Mouse (Mus musculus) macrophage (primary cell): ENCODE measurements around the gene Foxr2. TPM values are rescaled to one million over a fixed set of nuclear protein-coding genes. Genes with fewer than 3 reads are reported as not detected.

Source experiments
- H3K27ac ChIP-seq: fragments of 350-480 bp; formaldehyde crosslinking; 2 replicates; pipeline ENCODE4 v1.9.0; 2021
- H3K36me3 ChIP-seq: fragments of 350-480 bp; formaldehyde crosslinking; 2 replicates; pipeline ENCODE4 v1.9.0; 2021; ENCODE audit errors: inconsistent target
- H3K4me3 ChIP-seq: fragments of 350-480 bp; formaldehyde crosslinking; 2 replicates; pipeline ENCODE4 v1.9.0; 2021; ENCODE audit errors: inconsistent target
- H3K79me2 ChIP-seq: fragments of 350-480 bp; formaldehyde crosslinking; 2 replicates; pipeline ENCODE4 v1.9.0; 2021; ENCODE audit errors: inconsistent target
- WGBS: methylation state at CpG from one replicate; pipeline ENCODE4 v1.1.7; 2026; ENCODE audit warnings: inconsistent platforms; ENCODE audit not compliant: missing documents; 5-methylcytosine and 5-hydroxymethylcytosine counted together
- polyA plus RNA-seq: library from polyadenylated mRNA; stranded (reverse); fragments of 250-400 nt; gene quantifications from 3 replicates; pipeline ENCODE4 v1.2.4, GENCODE M21; 2018; ENCODE audit warnings: inconsistent platforms
- total RNA-seq, 78 experiments: library from RNA; depleted of rRNA; stranded (reverse); fragments of 250-400 nt; gene quantifications; 1 replicate in 9 of 78; 2 replicates in 24 of 78; 3 replicates in 43 of 78; 4 replicates in 2 of 78; pipeline ENCODE4 v1.2.4; 2018; ENCODE audit warnings: inconsistent platforms in 56 of 78

Foxr2 gene
- total RNA-seq (2018; cell fraction: chromatin; rRNA removed) = not detected
- not detected for total RNA-seq (2018; cell fraction: cytosol; rRNA removed)
- not detected for total RNA-seq (2018; cell fraction: nucleus; rRNA removed)
- not detected in 3 replicates for polyA plus RNA-seq

DNA sequence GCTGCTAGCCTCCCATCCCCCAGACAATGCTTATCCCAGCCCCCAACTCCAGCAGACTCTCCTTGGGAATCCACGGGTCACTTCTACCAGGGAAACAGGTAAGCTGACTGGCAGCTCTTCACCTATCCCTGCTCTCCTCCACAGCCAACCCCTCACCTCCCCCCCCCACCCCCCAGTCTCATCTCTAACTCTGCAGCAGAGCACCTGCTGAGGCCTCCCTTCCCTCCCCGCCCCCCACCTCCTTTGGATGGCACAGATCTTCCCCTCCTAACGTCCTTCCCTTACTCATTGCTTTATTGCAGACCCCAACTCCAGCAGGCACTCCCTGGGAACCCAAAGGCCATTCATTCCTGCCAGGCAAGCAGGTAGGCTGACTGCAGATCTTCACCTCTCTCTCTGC is at the start of gene Foxr2:
Gene Foxr2 (plus strand): TSS at position 301 of the 400 bp plus-strand sequence.
- WGBS = 27% methylated on average over 2 of the region's 3 CpGs
- H3K36me3 ChIP-seq = no peaks in the 10 kb centered on the region
- no peak within 1 kb of the TSS for H3K27ac ChIP-seq
- no peaks in the 10 kb centered on the region for H3K79me2 ChIP-seq
- no peak within 1 kb of the TSS for H3K4me3 ChIP-seq

DNA sequence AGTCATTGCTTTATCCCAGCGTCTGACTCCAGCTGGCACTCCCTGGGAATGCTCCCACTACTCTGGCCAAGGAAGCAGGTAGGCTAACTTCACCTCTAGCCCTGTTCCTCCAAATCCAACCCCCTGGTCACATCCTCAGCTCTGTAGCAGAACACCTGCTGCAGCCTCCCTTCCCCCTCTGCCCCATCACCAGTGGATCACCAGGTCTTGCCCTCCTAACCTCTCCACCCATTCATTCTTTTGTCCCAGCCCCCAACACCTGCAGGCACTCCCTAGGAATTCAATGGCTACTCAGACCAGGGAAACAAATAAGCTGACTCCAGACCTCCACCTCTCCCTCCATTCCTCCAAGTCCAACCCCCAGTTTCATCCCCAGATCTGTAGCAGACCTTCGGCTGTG is 427 bp downstream of the Foxr2 start:
- Histone ChIP-seq H3K36me3 (no peaks in the 10 kb centered on the region), H3K4me3 (no peak overlapping the region), H3K79me2 (no peaks in the 10 kb centered on the region), H3K27ac (no peak overlapping the region)
- 48% methylated on average over 2 of the region's 2 CpGs for WGBS

DNA sequence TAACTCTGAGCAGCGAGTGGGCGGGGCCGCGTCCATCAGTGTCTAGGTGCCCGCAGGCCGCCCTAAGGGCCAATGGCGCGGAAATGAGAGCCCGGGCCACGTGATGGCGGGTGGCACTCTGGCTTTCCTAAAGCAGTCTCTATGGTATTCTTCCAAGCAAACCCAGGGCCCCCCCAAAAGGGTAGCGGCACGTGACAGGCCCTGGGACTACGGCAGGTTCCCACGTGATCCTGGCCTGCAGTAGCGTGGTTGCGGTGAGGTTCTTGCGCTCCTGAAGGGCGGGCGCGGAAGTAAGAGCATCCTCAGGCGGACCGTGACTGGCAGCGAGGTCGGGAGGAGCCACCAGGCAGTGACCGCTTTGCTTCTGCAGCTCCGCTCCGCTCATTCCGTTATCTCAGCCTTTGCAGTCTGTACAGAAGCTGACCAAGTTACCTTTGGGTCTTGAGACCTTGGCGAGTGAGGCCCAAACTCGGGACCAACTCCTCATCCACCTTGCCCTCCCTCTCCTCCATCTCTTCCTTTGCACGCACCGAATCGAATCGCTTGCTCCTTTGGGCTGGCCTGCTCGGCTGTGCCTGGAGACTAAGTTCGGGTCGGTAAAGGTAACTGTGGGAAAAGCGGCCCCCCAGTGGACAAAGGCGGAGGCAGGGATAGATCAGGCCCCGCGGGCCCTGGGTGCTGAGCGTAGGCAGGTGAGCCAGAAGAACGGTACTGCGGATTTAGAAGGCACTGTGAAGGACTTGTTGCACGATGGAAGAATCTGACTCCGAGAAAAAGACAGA is 21.3 kb downstream of the Foxr2 start, which contains the start of gene Rragb:
Gene Rragb (plus strand): TSS at position 248 of the 782 bp plus-strand sequence.
- peak within 1 kb of the TSS; percentile 31 for H3K4me3 ChIP-seq
- no peaks in the 10 kb centered on the region for H3K36me3 ChIP-seq
- H3K27ac ChIP-seq = no peak within 1 kb of the TSS
- 22% methylated on average over 47 of the region's 47 CpGs for WGBS
- H3K79me2 ChIP-seq = no peaks in the 10 kb centered on the region

DNA sequence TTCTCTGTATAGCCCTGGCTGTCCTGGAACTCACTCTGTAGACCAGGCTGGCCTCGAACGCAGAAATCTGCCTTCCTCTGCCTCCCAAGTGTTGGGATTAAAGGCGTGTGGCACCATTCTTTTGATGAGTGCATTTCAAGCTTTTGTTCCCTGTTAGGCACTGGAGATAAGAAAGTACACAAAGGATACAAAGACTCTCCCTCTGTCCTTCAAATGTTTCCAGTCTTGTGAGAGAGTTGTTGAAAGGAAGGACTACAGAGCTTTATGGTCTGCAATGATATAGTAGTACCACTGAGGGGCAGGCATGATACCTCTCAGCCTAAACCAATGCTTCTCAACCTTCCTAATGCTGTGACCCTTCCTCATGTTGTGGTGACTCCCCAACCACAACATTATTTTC is 24.1 kb downstream of the Foxr2 start:
- Histone ChIP-seq H3K36me3 (no peaks in the 10 kb centered on the region), H3K27ac (no peak overlapping the region), H3K4me3 (no peak overlapping the region), H3K79me2 (no peaks in the 10 kb centered on the region)
- 87% methylated on average over 3 of the region's 3 CpGs for WGBS

DNA sequence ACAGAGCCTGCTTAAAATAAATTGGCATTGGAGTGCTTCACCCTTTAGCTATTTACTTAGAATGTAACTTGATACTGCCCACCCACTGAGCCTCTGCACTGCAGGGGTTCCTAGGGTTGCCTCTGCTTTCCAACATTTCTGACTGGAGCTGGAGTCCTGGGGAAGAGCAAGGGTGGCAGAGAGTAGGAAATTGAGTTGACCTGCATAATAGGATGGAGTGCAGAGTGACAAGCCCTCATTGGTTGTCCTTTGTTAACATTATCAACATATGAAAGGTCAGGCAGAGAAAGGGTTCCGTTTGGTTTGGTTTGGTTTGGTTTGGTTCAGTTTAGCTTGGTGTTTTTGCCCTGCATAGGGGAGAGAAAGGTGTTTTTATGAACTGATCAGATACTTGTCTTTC is 33.2 kb downstream of the Foxr2 start:
- no peak overlapping the region for H3K27ac ChIP-seq
- no peak overlapping the region for H3K4me3 ChIP-seq
- no peaks in the 10 kb centered on the region for H3K36me3 ChIP-seq
- 88% methylated on average over 1 of the region's 1 CpGs for WGBS
- H3K79me2 ChIP-seq = no peaks in the 10 kb centered on the region

DNA sequence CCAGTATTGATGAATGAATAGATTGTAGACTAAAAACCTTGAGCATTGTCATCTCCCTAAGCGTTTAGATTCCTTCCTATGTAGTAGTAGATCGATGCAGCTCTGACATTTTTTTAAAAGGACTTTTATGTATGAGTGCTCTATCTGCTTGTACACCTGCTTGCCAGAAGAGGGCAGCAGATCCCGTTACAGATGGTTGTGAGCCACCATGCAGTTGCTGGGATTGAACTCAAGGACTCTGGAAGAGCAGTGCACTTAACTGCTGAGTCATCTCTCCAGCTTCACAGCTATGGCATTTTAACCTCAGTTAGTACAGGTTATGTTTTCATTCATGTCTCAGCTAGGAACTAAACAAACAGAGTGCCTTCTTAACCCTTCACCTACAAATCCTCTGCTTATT is 36.7 kb downstream of the Foxr2 start:
- 65% methylated on average over 3 of the region's 3 CpGs for WGBS
- no peaks in the 10 kb centered on the region for H3K36me3 ChIP-seq
- no peak overlapping the region for H3K27ac ChIP-seq
- no peak overlapping the region for H3K4me3 ChIP-seq
- no peaks in the 10 kb centered on the region for H3K79me2 ChIP-seq

DNA sequence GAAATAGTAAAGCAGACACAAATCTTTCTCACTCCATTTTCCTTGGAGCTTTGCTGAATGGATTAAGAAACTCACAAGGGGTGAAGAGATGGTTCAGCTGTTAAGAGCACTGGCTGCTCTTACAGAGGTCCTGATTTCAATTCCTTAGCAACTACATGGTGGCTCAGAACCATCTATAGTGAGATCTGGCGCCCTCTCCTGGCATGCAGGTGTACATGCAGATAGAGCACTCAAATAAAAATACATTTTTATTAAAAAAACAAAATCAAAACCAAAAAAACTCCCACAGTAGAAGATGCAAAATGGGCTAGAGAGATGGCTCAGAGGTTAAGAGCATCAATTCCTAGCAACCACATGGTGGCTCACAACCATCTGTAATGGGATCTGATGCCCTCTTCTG is 56.2 kb downstream of the Foxr2 start:
- 30% methylated on average over 1 of the region's 1 CpGs for WGBS
- Histone ChIP-seq H3K4me3 (no peak overlapping the region), H3K27ac (no peak overlapping the region), H3K36me3 (no peaks in the 10 kb centered on the region), H3K79me2 (no peaks in the 10 kb centered on the region)

DNA sequence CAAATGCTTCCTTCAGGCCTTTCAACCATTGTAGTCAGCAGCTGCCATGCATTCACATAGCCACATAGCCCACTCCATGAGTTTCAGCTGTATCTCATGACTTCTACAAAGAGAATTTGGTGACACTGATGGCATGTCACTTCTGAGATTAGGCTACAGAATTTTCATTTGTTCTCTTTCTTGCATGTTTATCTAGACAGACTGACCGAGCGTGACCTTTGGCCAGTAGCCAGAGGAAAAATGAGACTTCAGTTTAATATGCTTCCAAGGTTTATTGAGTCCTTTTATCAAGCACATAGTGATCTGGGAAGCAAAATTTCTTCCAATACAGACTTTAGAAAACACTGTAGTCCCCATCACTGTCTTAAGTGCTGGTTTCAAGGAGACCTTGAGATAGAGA is 63.6 kb downstream of the Foxr2 start:
- no peak overlapping the region for H3K27ac ChIP-seq
- no peaks in the 10 kb centered on the region for H3K36me3 ChIP-seq
- no peak overlapping the region for H3K4me3 ChIP-seq
- WGBS = 96% methylated on average over 2 of the region's 2 CpGs
- no peaks in the 10 kb centered on the region for H3K79me2 ChIP-seq

Other genes starting within 250 kb of the Foxr2 start
- not detected in 3 replicates for gene Usp51, start 112.3 kb upstream of the Foxr2 start, polyA plus RNA-seq
- 0.21 to 0.67 TPM (median 0.33 TPM) in 3 replicates for gene Mageh1, start 81.2 kb upstream of the Foxr2 start, polyA plus RNA-seq
- 0.21 to 0.91 TPM (median 0.44 TPM) in 3 replicates for gene Rragb, start 21.2 kb downstream of the Foxr2 start, polyA plus RNA-seq
- gene Klf8, start 118.7 kb downstream of the Foxr2 start, polyA plus RNA-seq = 0.36 to 0.67 TPM (median 0.53 TPM) in 3 replicates